Mouse (Mus musculus): ENCODE measurements at regions not wholly inside any gene's neighbourhood (a gene's known extent, or its start where the extent isn't known, plus 50 kb on each side); places are given as distances from the start of the nearest gene placed in this dataset.
"Not testable (repeated sequence)": the region's sequence is repeated elsewhere in the genome, so short reads cannot be mapped to it uniquely, and the experiment has no call there.

- DNase-seq (ENCODE audit: extremely low read depth) = no peak
- H3K4me1 ChIP-seq (ENCODE audit: control insufficient read depth in 1 of 2, insufficient read depth in 2 of 2) = no peaks in the 10 kb centered on the region
- no peaks in the 10 kb centered on the region for H3K79me2 ChIP-seq (replicated peaks; ENCODE audit: control insufficient read depth, extremely low read depth, insufficient read depth, poor library complexity, severe bottlenecking)
- H3K36me3 ChIP-seq (replicated peaks in 1 of 2; ENCODE audit: control insufficient read depth in 1 of 2, insufficient read depth in 1 of 2, low read length in 1 of 2) = no peaks in the 10 kb centered on the region
- dilution Hi-C loops (cut with MboI; ENCODE audit: extremely low pct_ligation_motif_present, extremely low pct_unique_long_range_greater_than_20kb, low sequenced_read_pairs) (no loop called here), in situ Hi-C loops (cut with MboI; ENCODE audit: low pct_ligation_motif_present, low pct_unique_long_range_greater_than_20kb, low sequenced_read_pairs) (no loop called here)
- TF ChIP-seq POLR2A (IDR thresholded peaks at IDR 0.05; ENCODE audit: low read depth, low read length) = no peak
- no peak for TF ChIP-seq BHLHE40 (IDR thresholded peaks at IDR 0.05; ENCODE audit: low read depth, low read length)
- no peak for TF ChIP-seq CHD1 (IDR thresholded peaks at IDR 0.05; ENCODE audit: low read depth, low read length)
- TF ChIP-seq SIN3A (IDR thresholded peaks at IDR 0.05; ENCODE audit: low read length) = no peak
- no peak for TF ChIP-seq IRF4 (IDR thresholded peaks at IDR 0.05; ENCODE audit: low read depth, low read length)
- no peak for TF ChIP-seq TBP (conservative IDR thresholded peaks at IDR 0.05; ENCODE audit: low read depth, low read length)
- no peak for TF ChIP-seq JUN (IDR thresholded peaks at IDR 0.05; ENCODE audit: insufficient read depth, low read depth, low read length)
- no peak for TF ChIP-seq USF2 (conservative IDR thresholded peaks at IDR 0.05; ENCODE audit: low read depth, low read length)
- no peak for TF ChIP-seq ZC3H11A (IDR thresholded peaks at IDR 0.05; ENCODE audit: low read depth, low read length)
- TF ChIP-seq CHD2 (IDR thresholded peaks at IDR 0.05; ENCODE audit: low read length) = no peak
- no peak for TF ChIP-seq RAD21 (IDR thresholded peaks at IDR 0.05; ENCODE audit: low read depth, low read length)
- TF ChIP-seq GABPA (IDR thresholded peaks at IDR 0.05; ENCODE audit: insufficient replicate concordance, low read depth, low read length) = no peak
- no peak for TF ChIP-seq E2F4 (IDR thresholded peaks at IDR 0.05; ENCODE audit: insufficient replicate concordance, low read depth, low read length)
- no peaks in the 10 kb centered on the region for H3K27me3 ChIP-seq (replicated peaks)
- H3K4me2 ChIP-seq (ENCODE audit: insufficient read depth, low read depth, poor library complexity, severe bottlenecking) = no peak overlapping the region
- no peak overlapping the region for H3K27ac ChIP-seq (ENCODE audit: insufficient read depth, low read depth)
- H3K4me3 ChIP-seq (replicated peaks in 1 of 3; ENCODE audit: low read depth in 2 of 3, low read length in 2 of 3, poor library complexity in 1 of 3) = no peak overlapping the region
- no peaks in the 10 kb centered on the region for H3K9me3 ChIP-seq (replicated peaks; ENCODE audit: low read length)
- no peak overlapping the region for H3K9ac ChIP-seq (ENCODE audit: insufficient read depth, low read depth)
Observed at GRCm38 (mm10) chr10:15807271-15807670, 1089.3 kb upstream of the Gje1 start.

GRCm38 (mm10) chr10:15805791-15806190 is 1087.8 kb upstream of the Gje1 start:
- Histone ChIP-seq H3K36me3 (replicated peaks in 1 of 2; ENCODE audit: control insufficient read depth in 1 of 2, insufficient read depth in 1 of 2, low read length in 1 of 2) (no peaks in the 10 kb centered on the region), H3K27me3 (replicated peaks) (no peaks in the 10 kb centered on the region), H3K4me3 (replicated peaks in 1 of 3; ENCODE audit: low read depth in 2 of 3, low read length in 2 of 3, poor library complexity in 1 of 3) (no peak overlapping the region), H3K79me2 (replicated peaks; ENCODE audit: control insufficient read depth, extremely low read depth, insufficient read depth, poor library complexity, severe bottlenecking) (no peaks in the 10 kb centered on the region), H3K9me3 (replicated peaks; ENCODE audit: low read length) (no peaks in the 10 kb centered on the region), H3K4me2 (ENCODE audit: insufficient read depth, low read depth, poor library complexity, severe bottlenecking) (no peak overlapping the region), H3K4me1 (ENCODE audit: control insufficient read depth in 1 of 2, insufficient read depth in 2 of 2) (no peaks in the 10 kb centered on the region), H3K27ac (ENCODE audit: insufficient read depth, low read depth) (no peak overlapping the region), H3K9ac (ENCODE audit: insufficient read depth, low read depth) (no peak overlapping the region)
- in situ Hi-C loops (cut with MboI; ENCODE audit: low pct_ligation_motif_present, low pct_unique_long_range_greater_than_20kb, low sequenced_read_pairs) = no loop called here
- TF ChIP-seq MAFK (IDR thresholded peaks at IDR 0.05; ENCODE audit: insufficient replicate concordance, low read length) (no peak), CTCF (conservative IDR thresholded peaks at IDR 0.05 in 1 of 2, IDR thresholded peaks at IDR 0.05 in 1 of 2; ENCODE audit: low read depth in 2 of 2, low read length in 2 of 2) (no peak), NELFE (IDR thresholded peaks at IDR 0.05; ENCODE audit: low read depth, low read length) (no peak), MAX (IDR thresholded peaks at IDR 0.05; ENCODE audit: low read length) (no peak), SIN3A (IDR thresholded peaks at IDR 0.05; ENCODE audit: low read length) (no peak), EP300 (IDR thresholded peaks at IDR 0.05; ENCODE audit: low read length) (no peak), RCOR1 (conservative IDR thresholded peaks at IDR 0.05; ENCODE audit: low read depth, low read length) (no peak), ETS1 (conservative IDR thresholded peaks at IDR 0.05; ENCODE audit: low read depth, low read length) (no peak), PAX5 (IDR thresholded peaks at IDR 0.05; ENCODE audit: low read length) (no peak), GABPA (IDR thresholded peaks at IDR 0.05; ENCODE audit: insufficient replicate concordance, low read depth, low read length) (no peak), ZC3H11A (IDR thresholded peaks at IDR 0.05; ENCODE audit: low read depth, low read length) (no peak), POLR2AphosphoS2 (IDR thresholded peaks at IDR 0.05; ENCODE audit: low read depth, low read length) (no peak), KAT2A (IDR thresholded peaks at IDR 0.05; ENCODE audit: insufficient replicate concordance, low read length) (no peak), CHD1 (IDR thresholded peaks at IDR 0.05; ENCODE audit: low read depth, low read length) (no peak), USF2 (conservative IDR thresholded peaks at IDR 0.05; ENCODE audit: low read depth, low read length) (no peak)
- dilution Hi-C loops (cut with MboI; ENCODE audit: extremely low pct_ligation_motif_present, extremely low pct_unique_long_range_greater_than_20kb, low sequenced_read_pairs) = no loop called here
- DNase-seq (ENCODE audit: extremely low read depth) = no peak

GRCm38 (mm10) chr10:15793185-15793584 is 1075.2 kb upstream of the Gje1 start:
- dilution Hi-C loops (cut with MboI; ENCODE audit: extremely low pct_ligation_motif_present, extremely low pct_unique_long_range_greater_than_20kb, low sequenced_read_pairs); H3K4me3 ChIP-seq (replicated peaks in 1 of 3; ENCODE audit: low read depth in 2 of 3, low read length in 2 of 3, poor library complexity in 1 of 3); DNase-seq (ENCODE audit: extremely low read depth); H3K36me3 ChIP-seq (replicated peaks in 1 of 2; ENCODE audit: control insufficient read depth in 1 of 2, insufficient read depth in 1 of 2, low read length in 1 of 2); H3K79me2 ChIP-seq (replicated peaks; ENCODE audit: control insufficient read depth, extremely low read depth, insufficient read depth, poor library complexity, severe bottlenecking); H3K27ac ChIP-seq (ENCODE audit: insufficient read depth, low read depth); H3K4me2 ChIP-seq (ENCODE audit: insufficient read depth, low read depth, poor library complexity, severe bottlenecking); in situ Hi-C loops (cut with MboI; ENCODE audit: low pct_ligation_motif_present, low pct_unique_long_range_greater_than_20kb, low sequenced_read_pairs); H3K4me1 ChIP-seq (ENCODE audit: control insufficient read depth in 1 of 2, insufficient read depth in 2 of 2); H3K27me3 ChIP-seq (replicated peaks); H3K9me3 ChIP-seq (replicated peaks; ENCODE audit: low read length); H3K9ac ChIP-seq (ENCODE audit: insufficient read depth, low read depth): not testable (repeated sequence)

Measured in CH12.LX (cell line).